Mouse (Mus musculus): ENCODE measurements around the gene Vmn1r119. TPM values are rescaled to one million over a fixed set of nuclear protein-coding genes. Genes with fewer than 3 reads are reported as not detected.
"Not testable (repeated sequence)": the region's sequence is repeated elsewhere in the genome, so short reads cannot be mapped to it uniquely, and the experiment has no call there.

Vmn1r119 gene
- polyA plus RNA-seq (2016; fragmentation: Nextera tagmentation; extraction: Ambion mirVana): not detected in 2 replicates

GRCm38 (mm10) chr7:21012355-21012754 lies at the start of gene Vmn1r119:
Vmn1r119 (minus strand) TSS chr7:21012455.
- no CpG with 5 or more reads among the region's 2 CpGs for WGBS
- not testable (repeated sequence) for H3K4me3 ChIP-seq; H3K27ac ChIP-seq; H3K9ac ChIP-seq; H3K4me2 ChIP-seq (replicated peaks); H3K4me1 ChIP-seq; ATAC-seq (ENCODE audit: low FRiP score); H3K27me3 ChIP-seq; H3K9me3 ChIP-seq (replicated peaks); H3K36me3 ChIP-seq

GRCm38 (mm10) chr7:21053684-21054083 lies 41.4 kb upstream of the Vmn1r119 start, which contains the start of gene Vmn1r120:
Vmn1r120 (minus strand) TSS chr7:21053784.
- H3K27me3 ChIP-seq; H3K4me3 ChIP-seq; H3K27ac ChIP-seq; H3K36me3 ChIP-seq; H3K9ac ChIP-seq; H3K9me3 ChIP-seq (replicated peaks); H3K4me1 ChIP-seq; ATAC-seq (ENCODE audit: low FRiP score); H3K4me2 ChIP-seq (replicated peaks): not testable (repeated sequence)
- 81% methylated on average over 1 of the region's 1 CpGs for WGBS

Other genes with a start within 250 kb of the Vmn1r119 start
- gene Vmn1r112, start 241.3 kb downstream of the Vmn1r119 start, polyA plus RNA-seq (2016; fragmentation: Nextera tagmentation; extraction: Ambion mirVana): not detected in 2 replicates
- gene Vmn1r113, start 225.2 kb downstream of the Vmn1r119 start, polyA plus RNA-seq (2016; fragmentation: Nextera tagmentation; extraction: Ambion mirVana): not detected in 2 replicates
- gene Vmn1r114, start 200.3 kb downstream of the Vmn1r119 start, polyA plus RNA-seq (2016; fragmentation: Nextera tagmentation; extraction: Ambion mirVana): not detected in 2 replicates
- gene Vmn1r115, start 167.5 kb downstream of the Vmn1r119 start, polyA plus RNA-seq (2016; fragmentation: Nextera tagmentation; extraction: Ambion mirVana): not detected in 2 replicates
- gene Vmn1r116, start 140.2 kb downstream of the Vmn1r119 start, polyA plus RNA-seq (2016; fragmentation: Nextera tagmentation; extraction: Ambion mirVana): not detected in 2 replicates
- not detected in 2 replicates for gene Vmn1r117, start 128.3 kb downstream of the Vmn1r119 start, polyA plus RNA-seq (2016; fragmentation: Nextera tagmentation; extraction: Ambion mirVana)
- not detected in 2 replicates for gene Vmn1r118, start 100.1 kb downstream of the Vmn1r119 start, polyA plus RNA-seq (2016; fragmentation: Nextera tagmentation; extraction: Ambion mirVana)
- gene Vmn1r120, start 41.3 kb upstream of the Vmn1r119 start, polyA plus RNA-seq (2016; fragmentation: Nextera tagmentation; extraction: Ambion mirVana): not detected in 2 replicates
- not detected in 2 replicates for gene Vmn1r121, start 86.1 kb upstream of the Vmn1r119 start, polyA plus RNA-seq (2016; fragmentation: Nextera tagmentation; extraction: Ambion mirVana)
- not detected in 2 replicates for gene Vmn1r122, start 121.7 kb upstream of the Vmn1r119 start, polyA plus RNA-seq (2016; fragmentation: Nextera tagmentation; extraction: Ambion mirVana)
- not detected in 2 replicates for gene Vmn1r123, start 149.7 kb upstream of the Vmn1r119 start, polyA plus RNA-seq (2016; fragmentation: Nextera tagmentation; extraction: Ambion mirVana)
- not detected in 2 replicates for gene Gm5157, start 178.0 kb upstream of the Vmn1r119 start, polyA plus RNA-seq (2016; fragmentation: Nextera tagmentation; extraction: Ambion mirVana)
- not detected in 2 replicates for gene Vmn1r124, start 248.2 kb upstream of the Vmn1r119 start, polyA plus RNA-seq (2016; fragmentation: Nextera tagmentation; extraction: Ambion mirVana)

Measured in hindbrain, embryonic 12.5 days (tissue).